Mouse (Mus musculus) natural killer cell, adult 2 months (primary cell): ENCODE measurements around the gene Cdk6.
"Not testable (repeated sequence)": the region's sequence is repeated elsewhere in the genome, so short reads cannot be mapped to it uniquely, and the experiment has no call there.

Experiments
- DNase-seq, 2 experiments: peaks; one replicate each; pipeline ENCODE4 v3.0.0; 2022; ENCODE audit warnings: low spot score in 2 of 2

The Cdk6 gene

GRCm38 (mm10) chr5:3376167-3376566, 34.9 kb downstream of the Cdk6 start:
- DNase-seq = no peak

GRCm38 (mm10) chr5:3379252-3379651, 38.0 kb downstream of the Cdk6 start:
- DNase-seq = no peak

- no peak for DNase-seq
These were observed 39.5 kb downstream of the Cdk6 start for GRCm38 (mm10) chr5:3380692-3381233.

- DNase-seq = no peak
These were observed 40.5 kb downstream of the Cdk6 start for GRCm38 (mm10) chr5:3381795-3382194.

- DNase-seq = no peak
These were observed 41.2 kb downstream of the Cdk6 start for GRCm38 (mm10) chr5:3382343-3383040.

GRCm38 (mm10) chr5:3383547-3383946, 42.3 kb downstream of the Cdk6 start:
- DNase-seq = peak; percentile 30 to 55

- DNase-seq = no peak
These were observed 43.8 kb downstream of the Cdk6 start for GRCm38 (mm10) chr5:3385078-3385477.

GRCm38 (mm10) chr5:3386021-3386730, 44.9 kb downstream of the Cdk6 start:
- no peak for DNase-seq

GRCm38 (mm10) chr5:3386731-3387087, 45.4 kb downstream of the Cdk6 start:
- DNase-seq = no peak

GRCm38 (mm10) chr5:3387138-3387537, 45.9 kb downstream of the Cdk6 start:
- DNase-seq = no peak

- DNase-seq = no peak
These were observed 51.6 kb downstream of the Cdk6 start for GRCm38 (mm10) chr5:3392856-3393255.

- no peak for DNase-seq
These were observed 52.9 kb downstream of the Cdk6 start for GRCm38 (mm10) chr5:3394145-3394544.

- no peak for DNase-seq
These were observed 53.7 kb downstream of the Cdk6 start for GRCm38 (mm10) chr5:3395020-3395419.

- no peak for DNase-seq
These were observed 54.9 kb downstream of the Cdk6 start for GRCm38 (mm10) chr5:3396214-3396613.

- no peak for DNase-seq
These were observed 55.8 kb downstream of the Cdk6 start for GRCm38 (mm10) chr5:3396910-3397575.

GRCm38 (mm10) chr5:3399784-3400494, 58.7 kb downstream of the Cdk6 start:
- no peak for DNase-seq

GRCm38 (mm10) chr5:3405102-3405501, 63.8 kb downstream of the Cdk6 start:
- DNase-seq = no peak

- no peak for DNase-seq
These were observed 64.2 kb downstream of the Cdk6 start for GRCm38 (mm10) chr5:3405503-3405902.

GRCm38 (mm10) chr5:3407926-3408325, 66.6 kb downstream of the Cdk6 start:
- DNase-seq = no peak

GRCm38 (mm10) chr5:3418183-3418582, 76.9 kb downstream of the Cdk6 start:
- DNase-seq = not testable (repeated sequence)

- peak; percentile 2 to 7 for DNase-seq
These were observed 79.0 kb downstream of the Cdk6 start for GRCm38 (mm10) chr5:3420094-3420831.
